Mouse (Mus musculus) bone marrow macrophage, adult 2 months (primary cell): ENCODE data around the gene Map7.

Experiments used
- CTCF ChIP-seq: IDR thresholded peaks from 2 replicates; pipeline ENCODE4 v1.5.1; 2012; ENCODE audit warnings: low read depth, mild to moderate bottlenecking, low read length, moderate library complexity
- POLR2A ChIP-seq: IDR thresholded peaks from 2 replicates; pipeline ENCODE4 v1.6.1; 2012; ENCODE audit warnings: mild to moderate bottlenecking, low read depth, low read length, borderline replicate concordance

- TF ChIP-seq POLR2A: no peak
- TF ChIP-seq CTCF: no peak
These were observed 36.1 kb downstream of the Map7 start for GRCm38 (mm10) chr10:20184326-20184725.
